Comparison of ENCODE assay signal across 26 mouse cellular contexts in the genomic region with DNA sequence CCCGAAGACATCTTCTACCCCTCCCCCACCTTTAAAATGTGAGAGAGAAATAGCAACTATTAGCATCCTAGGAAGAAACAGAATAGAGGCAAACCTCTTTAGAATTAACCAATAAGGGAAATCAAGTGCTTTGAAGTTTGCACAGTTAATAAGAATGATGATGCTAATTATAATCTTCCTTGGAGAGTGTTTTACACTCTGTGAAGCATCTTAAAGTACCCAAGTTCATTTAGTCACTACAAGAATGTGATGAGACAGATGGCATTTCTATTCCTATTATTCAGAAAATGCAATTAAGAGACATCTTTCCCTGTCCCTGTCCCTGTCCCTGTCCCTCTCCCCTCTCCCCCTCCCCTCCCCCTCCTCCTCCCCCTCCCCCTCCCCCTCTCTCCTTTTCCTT.
DNase-seq lines count a peak whose midpoint lies in the region; ATAC-seq lines count a peak whose summit lies in the region.
"Had no signal": no experiment of that assay in that cellular context is flagged by ENCODE, and none has a peak within 500 bp of the region (broad histone marks: within the 10 kb centered on the region; RNA-seq: fewer than 3 reads in every experiment).

No protein-coding gene starts in this region.

- no peak for DNase-seq in adrenal gland, postnatal 25 days
- no peak for DNase-seq in gastrocnemius, postnatal 25 days
- DNase-seq: adrenal gland, postnatal 14 days; cerebellum, adult 2 months; cerebellum, postnatal 14 days; gastrocnemius, adult 2 months; heart, adult 2 months; heart, postnatal 4 days; kidney, adult 18-20 months; kidney, postnatal 36 days; right cerebral cortex, postnatal 25 days had no signal

- no peaks in the 10 kb centered on the region; the same call in 1 of the 2 replicates for H3K4me1 ChIP-seq in hindbrain, embryonic 13.5 days (replicated peaks)
- H3K4me1 ChIP-seq in hindbrain, embryonic 12.5 days = no peaks in the 10 kb centered on the region
- peaks cover 4% of the 10 kb centered on the region; the same call in 1 of the 2 replicates for H3K4me1 ChIP-seq in midbrain, embryonic 16.5 days (ENCODE audit: control insufficient read depth, insufficient read depth, low read length)
- H3K4me1 ChIP-seq in midbrain, embryonic 13.5 days (replicated peaks) = peaks cover 6% of the 10 kb centered on the region
- no peaks in the 10 kb centered on the region for H3K4me1 ChIP-seq in hindbrain, embryonic 16.5 days (ENCODE audit: control insufficient read depth, insufficient read depth, low read depth, low read length)
- H3K4me1 ChIP-seq: heart, embryonic 12.5 days; limb, embryonic 13.5 days; lung, embryonic 15.5 days; stomach, embryonic 15.5 days had no signal

- H3K9ac ChIP-seq in hindbrain, embryonic 13.5 days = no peak overlapping the region
- no peak overlapping the region for H3K9ac ChIP-seq in hindbrain, embryonic 12.5 days
- H3K9ac ChIP-seq in midbrain, embryonic 16.5 days (ENCODE audit: low read depth, low read length) = no peak overlapping the region
- no peak overlapping the region for H3K9ac ChIP-seq in midbrain, embryonic 13.5 days (replicated peaks)
- no peak overlapping the region for H3K9ac ChIP-seq in hindbrain, embryonic 16.5 days (ENCODE audit: low read depth, low read length)
- H3K9ac ChIP-seq: heart, embryonic 12.5 days; limb, embryonic 13.5 days; lung, embryonic 15.5 days; midbrain, embryonic 12.5 days; stomach, embryonic 15.5 days had no signal

- H3K27me3 ChIP-seq in hindbrain, embryonic 13.5 days = no peaks in the 10 kb centered on the region
- H3K27me3 ChIP-seq in hindbrain, embryonic 12.5 days = no peaks in the 10 kb centered on the region
- no peaks in the 10 kb centered on the region for H3K27me3 ChIP-seq in midbrain, embryonic 16.5 days (ENCODE audit: control insufficient read depth, insufficient read depth, low read depth, low read length)
- no peaks in the 10 kb centered on the region for H3K27me3 ChIP-seq in midbrain, embryonic 13.5 days
- H3K27me3 ChIP-seq in hindbrain, embryonic 16.5 days (replicated peaks; ENCODE audit: control insufficient read depth, insufficient read depth, low read length) = no peaks in the 10 kb centered on the region
- H3K27me3 ChIP-seq: heart, embryonic 12.5 days; limb, embryonic 13.5 days; lung, embryonic 15.5 days; midbrain, embryonic 12.5 days; stomach, embryonic 15.5 days had no signal

- H3K9me3 ChIP-seq in hindbrain, embryonic 13.5 days = no peaks in the 10 kb centered on the region
- no peaks in the 10 kb centered on the region for H3K9me3 ChIP-seq in hindbrain, embryonic 12.5 days (replicated peaks)
- no peaks in the 10 kb centered on the region for H3K9me3 ChIP-seq in midbrain, embryonic 16.5 days (replicated peaks; ENCODE audit: control insufficient read depth, low read length, poor library complexity, severe bottlenecking)
- no peaks in the 10 kb centered on the region for H3K9me3 ChIP-seq in midbrain, embryonic 13.5 days
- no peaks in the 10 kb centered on the region for H3K9me3 ChIP-seq in hindbrain, embryonic 16.5 days (ENCODE audit: control insufficient read depth, low read length)
- H3K9me3 ChIP-seq: heart, embryonic 12.5 days; limb, embryonic 13.5 days; lung, embryonic 15.5 days; midbrain, embryonic 12.5 days; stomach, embryonic 15.5 days had no signal

- H3K4me3 ChIP-seq in hindbrain, embryonic 13.5 days = no peak overlapping the region
- H3K4me3 ChIP-seq in hindbrain, embryonic 12.5 days = no peak overlapping the region
- H3K4me3 ChIP-seq in midbrain, embryonic 16.5 days (ENCODE audit: low read depth, low read length) = no peak overlapping the region
- H3K4me3 ChIP-seq in midbrain, embryonic 13.5 days (replicated peaks) = no peak overlapping the region
- H3K4me3 ChIP-seq in hindbrain, embryonic 16.5 days (ENCODE audit: low read length) = no peak overlapping the region
- H3K4me3 ChIP-seq: erythroblast, embryonic 14.5 days; gastrocnemius, adult 2 months; heart, adult 2 months; heart, embryonic 12.5 days; layer of hippocampus, adult 2 months; limb, embryonic 13.5 days; lung, embryonic 15.5 days; midbrain, embryonic 12.5 days; myocyte; stomach, embryonic 15.5 days had no signal

- peak; percentile 80; the same call in 1 of the 2 replicates for ATAC-seq in hindbrain, embryonic 13.5 days (ENCODE audit: low FRiP score)
- ATAC-seq in hindbrain, embryonic 12.5 days (ENCODE audit: low FRiP score) = no peak
- peak; percentile 66; the same call in 1 of the 2 replicates for ATAC-seq in midbrain, embryonic 16.5 days
- no peak for ATAC-seq in midbrain, embryonic 13.5 days
- peak; percentile 87 for ATAC-seq in hindbrain, embryonic 16.5 days
- ATAC-seq: CD4-positive, CD25-positive, alpha-beta regulatory T cell, adult 4 months had no signal

- no peak overlapping the region for H3K4me2 ChIP-seq in hindbrain, embryonic 13.5 days
- no peak overlapping the region for H3K4me2 ChIP-seq in hindbrain, embryonic 12.5 days (replicated peaks)
- no peak overlapping the region for H3K4me2 ChIP-seq in midbrain, embryonic 16.5 days (ENCODE audit: low read length)
- no peak overlapping the region for H3K4me2 ChIP-seq in midbrain, embryonic 13.5 days (replicated peaks)
- H3K4me2 ChIP-seq in hindbrain, embryonic 16.5 days (ENCODE audit: low read length) = no peak overlapping the region
- H3K4me2 ChIP-seq: heart, embryonic 12.5 days; limb, embryonic 13.5 days; liver, embryonic 11.5 days; lung, embryonic 15.5 days; midbrain, embryonic 12.5 days; stomach, embryonic 15.5 days had no signal

- no peaks in the 10 kb centered on the region for H3K36me3 ChIP-seq in hindbrain, embryonic 13.5 days
- no peaks in the 10 kb centered on the region for H3K36me3 ChIP-seq in hindbrain, embryonic 12.5 days
- H3K36me3 ChIP-seq in midbrain, embryonic 16.5 days (ENCODE audit: control insufficient read depth, insufficient read depth, low read length) = no peaks in the 10 kb centered on the region
- H3K36me3 ChIP-seq in midbrain, embryonic 13.5 days = no peaks in the 10 kb centered on the region
- no peaks in the 10 kb centered on the region for H3K36me3 ChIP-seq in hindbrain, embryonic 16.5 days (ENCODE audit: control insufficient read depth, insufficient read depth, low read length)
- H3K36me3 ChIP-seq: heart, embryonic 12.5 days; limb, embryonic 13.5 days; lung, embryonic 15.5 days; midbrain, embryonic 12.5 days; stomach, embryonic 15.5 days had no signal

- 79% methylated on average over 1 of the region's 1 CpGs for WGBS in hindbrain, embryonic 13.5 days
- WGBS in hindbrain, embryonic 12.5 days = 77% methylated on average over 1 of the region's 1 CpGs
- WGBS in midbrain, embryonic 16.5 days = 65% methylated on average over 1 of the region's 1 CpGs
- 80% methylated on average over 1 of the region's 1 CpGs for WGBS in midbrain, embryonic 13.5 days
- 70% methylated on average over 1 of the region's 1 CpGs for WGBS in hindbrain, embryonic 16.5 days

- H3K27ac ChIP-seq in hindbrain, embryonic 13.5 days = no peak overlapping the region
- no peak overlapping the region for H3K27ac ChIP-seq in hindbrain, embryonic 12.5 days
- H3K27ac ChIP-seq in midbrain, embryonic 16.5 days (ENCODE audit: low read length) = no peak overlapping the region
- no peak overlapping the region for H3K27ac ChIP-seq in midbrain, embryonic 13.5 days
- H3K27ac ChIP-seq in hindbrain, embryonic 16.5 days (ENCODE audit: low read depth, low read length) = no peak overlapping the region
- H3K27ac ChIP-seq: gastrocnemius, adult 2 months; heart, adult 2 months; layer of hippocampus, adult 2 months; limb, embryonic 13.5 days; lung, embryonic 15.5 days; midbrain, embryonic 12.5 days; stomach, embryonic 15.5 days had no signal

Comparison
In these comparisons a context has a peak if more than half of its experiments do, and no peak if none do; other contexts are left out.
1. ATAC-seq: peak in hindbrain, embryonic 13.5 days (single experiment), midbrain, embryonic 16.5 days (single experiment) and hindbrain, embryonic 16.5 days (single experiment); none in hindbrain, embryonic 12.5 days (single experiment) and midbrain, embryonic 13.5 days (single experiment).